Mouse (Mus musculus): ENCODE results near the gene Gm4779.

- TF ChIP-seq CHD2 (IDR thresholded peaks at IDR 0.05; ENCODE audit: low read length) = no peak
- no peak for TF ChIP-seq ZC3H11A (IDR thresholded peaks at IDR 0.05; ENCODE audit: low read depth, low read length)
- no peak for TF ChIP-seq MXI1 (IDR thresholded peaks at IDR 0.05; ENCODE audit: low read depth, low read length)
- TF ChIP-seq EP300 (IDR thresholded peaks at IDR 0.05; ENCODE audit: low read depth in 1 of 2, low read length in 2 of 2) = no peak
These were observed 53.2 kb downstream of the Gm4779 start for GRCm38 (mm10) chrX:101741064-101741433.
